Mouse (Mus musculus): ENCODE measurements around the gene Tmem163.

Tmem163 gene

GRCm38 (mm10) chr1:127555822-127556485, 123.4 kb downstream of the Tmem163 start:
- no peak for DNase-seq

- DNase-seq = no peak
Measured at GRCm38 (mm10) chr1:127548078-127548477, 131.3 kb downstream of the Tmem163 start.

GRCm38 (mm10) chr1:127542756-127543155, 136.6 kb downstream of the Tmem163 start:
- DNase-seq = no peak

- no peak for DNase-seq
Measured at GRCm38 (mm10) chr1:127541931-127542330, 137.4 kb downstream of the Tmem163 start.

- no peak for DNase-seq
Measured at GRCm38 (mm10) chr1:127541522-127541921, 137.8 kb downstream of the Tmem163 start.

GRCm38 (mm10) chr1:127537204-127538038, 141.9 kb downstream of the Tmem163 start:
- DNase-seq = no peak

GRCm38 (mm10) chr1:127536448-127536847, 142.9 kb downstream of the Tmem163 start:
- DNase-seq = no peak

- no peak for DNase-seq
Measured at GRCm38 (mm10) chr1:127531723-127532122, 147.6 kb downstream of the Tmem163 start.

GRCm38 (mm10) chr1:127530849-127531580, 148.3 kb downstream of the Tmem163 start:
- DNase-seq = no peak

GRCm38 (mm10) chr1:127523364-127523763, 156.0 kb downstream of the Tmem163 start:
- DNase-seq = no peak

GRCm38 (mm10) chr1:127514888-127515287, 164.5 kb downstream of the Tmem163 start:
- DNase-seq = no peak

GRCm38 (mm10) chr1:127514479-127514878, 164.9 kb downstream of the Tmem163 start:
- peak; percentile 9 to 28 for DNase-seq

- no peak for DNase-seq
Measured at GRCm38 (mm10) chr1:127513664-127514063, 165.7 kb downstream of the Tmem163 start.

- DNase-seq = no peak
Measured at GRCm38 (mm10) chr1:127513140-127513539, 166.2 kb downstream of the Tmem163 start.

GRCm38 (mm10) chr1:127512709-127513108, 166.6 kb downstream of the Tmem163 start:
- no peak for DNase-seq

GRCm38 (mm10) chr1:127511362-127511761, 168.0 kb downstream of the Tmem163 start:
- DNase-seq = no peak

GRCm38 (mm10) chr1:127508921-127509320, 170.4 kb downstream of the Tmem163 start:
- no peak for DNase-seq

GRCm38 (mm10) chr1:127508067-127508739, 171.1 kb downstream of the Tmem163 start:
- no peak for DNase-seq

- DNase-seq = no peak
Measured at GRCm38 (mm10) chr1:127507042-127507650, 172.2 kb downstream of the Tmem163 start.

GRCm38 (mm10) chr1:127500701-127501100, 178.6 kb downstream of the Tmem163 start:
- no peak for DNase-seq

GRCm38 (mm10) chr1:127500219-127500618, 179.1 kb downstream of the Tmem163 start:
- peak; percentile 68 to 73 for DNase-seq

- no peak for DNase-seq
Measured at GRCm38 (mm10) chr1:127498746-127499145, 180.6 kb downstream of the Tmem163 start.

All from lung, adult 18-20 months (tissue).